Mouse (Mus musculus) limb, embryonic 13.5 days (tissue): ENCODE measurements at regions not wholly inside any gene's neighbourhood (a gene's known extent, or its start where the extent isn't known, plus 50 kb on each side); places are given as distances from the start of the nearest gene placed in this dataset.

Experiments
- ATAC-seq: fragments of 200-750 bp; cut with Nextera tagmentation; 2 replicates; pipeline ENCODE4 v1.8.0; 2017; ENCODE audit warnings: low read depth, moderate number of reproducible peaks, moderate TSS enrichment; ENCODE audit not compliant: low FRiP score
- H3K27ac ChIP-seq: fragments of 300-500 bp; sonication (generic); 2 replicates; pipeline ENCODE4 v1.5.1; 2015; ENCODE audit warnings: inconsistent platforms, mild to moderate bottlenecking, moderate library complexity
- H3K27me3 ChIP-seq: fragments of 300-500 bp; sonication (generic); 2 replicates; pipeline ENCODE4 v1.6.1; 2015; ENCODE audit warnings: mild to moderate bottlenecking, inconsistent platforms
- H3K36me3 ChIP-seq: fragments of 300-500 bp; sonication (generic); 2 replicates; pipeline ENCODE4 v1.6.1; 2015; ENCODE audit warnings: inconsistent platforms, mild to moderate bottlenecking, moderate library complexity
- H3K4me1 ChIP-seq: fragments of 300-500 bp; sonication (generic); 2 replicates; pipeline ENCODE4 v1.6.1; 2015; ENCODE audit warnings: inconsistent platforms
- H3K4me2 ChIP-seq: fragments of 300-500 bp; sonication (generic); replicated peaks from 2 replicates; pipeline ENCODE4 v1.6.1; 2015; ENCODE audit warnings: inconsistent platforms, mild to moderate bottlenecking, moderate library complexity
- H3K4me3 ChIP-seq: fragments of 300-500 bp; sonication (generic); 2 replicates; pipeline ENCODE4 v1.5.1; 2015; ENCODE audit warnings: moderate library complexity, mild to moderate bottlenecking, inconsistent platforms
- H3K9ac ChIP-seq: fragments of 300-500 bp; sonication (generic); 2 replicates; pipeline ENCODE4 v1.6.1; 2015; ENCODE audit warnings: mild to moderate bottlenecking, inconsistent platforms
- H3K9me3 ChIP-seq: fragments of 300-500 bp; sonication (generic); 2 replicates; pipeline ENCODE4 v1.6.1; 2016; ENCODE audit warnings: inconsistent platforms
- whole genome bisulfite sequencing: fragments of 180-500 bp; shearing (Covaris S2); methylation state at CpG from one replicate; pipeline ENCODE4 v1.1.7; 2015; 5-methylcytosine and 5-hydroxymethylcytosine counted together

GRCm38 (mm10) chr2:50914176-50914575, 234.7 kb downstream of the Rnd3 start:
- H3K27ac ChIP-seq, result no peak overlapping the region
- no peaks in the 10 kb centered on the region for H3K4me1 ChIP-seq
- no peak for ATAC-seq

GRCm38 (mm10) chr2:50908762-50909161, 240.1 kb downstream of the Rnd3 start:
- no peak overlapping the region for H3K4me3 ChIP-seq
- WGBS, result 82% methylated on average over 3 of the region's 3 CpGs
- H3K9ac ChIP-seq, result no peak overlapping the region
- no peak overlapping the region for H3K4me2 ChIP-seq
- H3K4me1 ChIP-seq, result no peaks in the 10 kb centered on the region
- H3K27ac ChIP-seq, result no peak overlapping the region
- no peaks in the 10 kb centered on the region for H3K9me3 ChIP-seq
- no peaks in the 10 kb centered on the region for H3K36me3 ChIP-seq
- ATAC-seq, result no peak
- no peaks in the 10 kb centered on the region for H3K27me3 ChIP-seq

More at GRCm38 (mm10) chr2:50914176-50914575, 234.7 kb downstream of the Rnd3 start:
- Histone ChIP-seq H3K9me3 (no peaks in the 10 kb centered on the region), H3K36me3 (no peaks in the 10 kb centered on the region), H3K4me2 (no peak overlapping the region), H3K4me3 (no peak overlapping the region), H3K27me3 (no peaks in the 10 kb centered on the region), H3K9ac (no peak overlapping the region)

GRCm38 (mm10) chr2:50902701-50903100, 246.2 kb downstream of the Rnd3 start:
- H3K4me2 ChIP-seq, result no peak overlapping the region
- no peak for ATAC-seq
- no peak overlapping the region for H3K4me3 ChIP-seq
- H3K9me3 ChIP-seq, result no peaks in the 10 kb centered on the region
- no peak overlapping the region for H3K27ac ChIP-seq
- no peaks in the 10 kb centered on the region for H3K4me1 ChIP-seq
- WGBS, result 76% methylated on average over 8 of the region's 8 CpGs
- H3K9ac ChIP-seq, result no peak overlapping the region
- H3K27me3 ChIP-seq, result no peaks in the 10 kb centered on the region
- no peaks in the 10 kb centered on the region for H3K36me3 ChIP-seq

GRCm38 (mm10) chr2:50902220-50902619, 246.7 kb downstream of the Rnd3 start:
- H3K27ac ChIP-seq, result no peak overlapping the region
- 77% methylated on average over 9 of the region's 9 CpGs for WGBS
- H3K4me2 ChIP-seq, result no peak overlapping the region
- H3K4me3 ChIP-seq, result no peak overlapping the region
- no peaks in the 10 kb centered on the region for H3K36me3 ChIP-seq
- no peak overlapping the region for H3K9ac ChIP-seq
- ATAC-seq, result no peak
- no peaks in the 10 kb centered on the region for H3K4me1 ChIP-seq
- H3K9me3 ChIP-seq, result no peaks in the 10 kb centered on the region
- H3K27me3 ChIP-seq, result no peaks in the 10 kb centered on the region

GRCm38 (mm10) chr2:50888992-50889391, 259.9 kb downstream of the Rnd3 start:
- H3K36me3 ChIP-seq, result no peaks in the 10 kb centered on the region
- 37% methylated on average over 5 of the region's 5 CpGs for WGBS
- no peak overlapping the region for H3K4me3 ChIP-seq
- H3K4me1 ChIP-seq, result peaks cover 23% of the 10 kb centered on the region
- H3K9me3 ChIP-seq, result no peaks in the 10 kb centered on the region
- no peak overlapping the region for H3K4me2 ChIP-seq
- peak; percentile 40; the same call in 1 of the 2 replicates for ATAC-seq
- H3K9ac ChIP-seq, result no peak overlapping the region
- no peaks in the 10 kb centered on the region for H3K27me3 ChIP-seq
- no peak overlapping the region for H3K27ac ChIP-seq

GRCm38 (mm10) chr2:50887954-50888353, 261.0 kb downstream of the Rnd3 start:
- no peak for ATAC-seq
- H3K4me1 ChIP-seq, result peaks cover 23% of the 10 kb centered on the region
- H3K36me3 ChIP-seq, result no peaks in the 10 kb centered on the region
- H3K27ac ChIP-seq, result no peak overlapping the region
- H3K4me2 ChIP-seq, result no peak overlapping the region
- 83% methylated on average over 4 of the region's 4 CpGs for WGBS
- no peaks in the 10 kb centered on the region for H3K9me3 ChIP-seq
- H3K4me3 ChIP-seq, result no peak overlapping the region
- H3K9ac ChIP-seq, result no peak overlapping the region
- no peaks in the 10 kb centered on the region for H3K27me3 ChIP-seq

- Histone ChIP-seq H3K36me3 (no peaks in the 10 kb centered on the region), H3K4me2 (no peak overlapping the region), H3K9ac (no peak overlapping the region), H3K27me3 (no peaks in the 10 kb centered on the region), H3K9me3 (no peaks in the 10 kb centered on the region), H3K4me3 (no peak overlapping the region), H3K4me1 (peaks cover 23% of the 10 kb centered on the region), H3K27ac (0 out of 2 replicates have a peak overlapping the region, but pooled peaks have one; percentile 15)
- no peak for ATAC-seq
- WGBS, result 25% methylated on average over 7 of the region's 7 CpGs
Observed at GRCm38 (mm10) chr2:50885924-50886315, 263.0 kb downstream of the Rnd3 start.

- H3K27ac ChIP-seq, result peak overlapping the region; percentile 15; the same call in 1 of the 2 replicates
- WGBS, result 75% methylated on average over 4 of the region's 4 CpGs
Observed at GRCm38 (mm10) chr2:50885280-50885923, 263.5 kb downstream of the Rnd3 start.

GRCm38 (mm10) chr2:50881514-50882038, 267.3 kb downstream of the Rnd3 start:
- 90% methylated on average over 4 of the region's 4 CpGs for WGBS
- no peak overlapping the region for H3K4me3 ChIP-seq
- no peak overlapping the region for H3K4me2 ChIP-seq
- H3K9me3 ChIP-seq, result no peaks in the 10 kb centered on the region
- H3K27me3 ChIP-seq, result no peaks in the 10 kb centered on the region
- no peak for ATAC-seq
- H3K36me3 ChIP-seq, result no peaks in the 10 kb centered on the region
- H3K4me1 ChIP-seq, result peaks cover 31% of the 10 kb centered on the region
- no peak overlapping the region for H3K27ac ChIP-seq
- H3K9ac ChIP-seq, result no peak overlapping the region

More at GRCm38 (mm10) chr2:50885280-50885923, 263.5 kb downstream of the Rnd3 start:
- Histone ChIP-seq H3K27me3 (no peaks in the 10 kb centered on the region), H3K4me2 (no peak overlapping the region), H3K36me3 (no peaks in the 10 kb centered on the region), H3K9ac (no peak overlapping the region), H3K4me3 (no peak overlapping the region), H3K4me1 (peaks cover 23% of the 10 kb centered on the region), H3K9me3 (no peaks in the 10 kb centered on the region)
- no peak for ATAC-seq

- H3K4me3 ChIP-seq, result no peak overlapping the region
- H3K27ac ChIP-seq, result no peak overlapping the region
- 93% methylated on average over 4 of the region's 4 CpGs for WGBS
- no peak overlapping the region for H3K9ac ChIP-seq
- H3K9me3 ChIP-seq, result no peaks in the 10 kb centered on the region
- ATAC-seq, result no peak
- no peak overlapping the region for H3K4me2 ChIP-seq
- peaks cover 25% of the 10 kb centered on the region for H3K4me1 ChIP-seq
- H3K36me3 ChIP-seq, result no peaks in the 10 kb centered on the region
- no peaks in the 10 kb centered on the region for H3K27me3 ChIP-seq
Observed at GRCm38 (mm10) chr2:50880806-50881205, 268.1 kb downstream of the Rnd3 start.

GRCm38 (mm10) chr2:50877716-50878115, 271.2 kb downstream of the Rnd3 start:
- no peaks in the 10 kb centered on the region for H3K36me3 ChIP-seq
- ATAC-seq, result peak; percentile 88
- no peak overlapping the region for H3K9ac ChIP-seq
- peak overlapping the region; percentile 74; the same call in 1 of the 2 replicates for H3K27ac ChIP-seq
- peak overlapping the region; percentile 43 for H3K4me2 ChIP-seq
- no peaks in the 10 kb centered on the region for H3K9me3 ChIP-seq
- H3K4me1 ChIP-seq, result peaks cover 22% of the 10 kb centered on the region
- no peaks in the 10 kb centered on the region for H3K27me3 ChIP-seq
- 35% methylated on average over 17 of the region's 17 CpGs for WGBS
- no peak overlapping the region for H3K4me3 ChIP-seq

- no peaks in the 10 kb centered on the region for H3K27me3 ChIP-seq
- no peak for ATAC-seq
- 88% methylated on average over 6 of the region's 6 CpGs for WGBS
Observed at GRCm38 (mm10) chr2:50875072-50875471, 273.8 kb downstream of the Rnd3 start.

More at GRCm38 (mm10) chr2:50875072-50875471, 273.8 kb downstream of the Rnd3 start:
- Histone ChIP-seq H3K4me2 (no peak overlapping the region), H3K9me3 (no peaks in the 10 kb centered on the region), H3K9ac (no peak overlapping the region), H3K4me3 (no peak overlapping the region), H3K36me3 (no peaks in the 10 kb centered on the region), H3K27ac (no peak overlapping the region), H3K4me1 (peaks cover 24% of the 10 kb centered on the region)
